Mouse (Mus musculus): ENCODE results near the gene Kmt2b. TPM values are rescaled to one million over a fixed set of nuclear protein-coding genes. Genes with fewer than 3 reads are reported as not detected.

Gene Kmt2b
- polyA plus RNA-seq, 1 experiment from 2014 or later: 10.9 TPM

GRCm38 (mm10) chr7:30549880-30550279, 38.6 kb downstream of the Kmt2b start:
- Histone ChIP-seq H3K4me3 (replicated peaks) (no peak overlapping the region), H3K4me2 (no peak overlapping the region), H3K4me1 (peaks cover 27% of the 10 kb centered on the region), H3K27me3 (no peaks in the 10 kb centered on the region), H3K27ac (no peak overlapping the region), H3K9me3 (replicated peaks) (no peaks in the 10 kb centered on the region), H3K36me3 (peaks cover 42% of the 10 kb centered on the region), H3K9ac (no peak overlapping the region)
- WGBS: 94% methylated on average over 2 of the region's 2 CpGs
- ATAC-seq (replicated peaks; ENCODE audit: low FRiP score): no peak

- Histone ChIP-seq H3K36me3 (peaks cover 77% of the 10 kb centered on the region), H3K4me1 (no peaks in the 10 kb centered on the region), H3K4me2 (no peak overlapping the region), H3K9me3 (replicated peaks) (no peaks in the 10 kb centered on the region), H3K27ac (no peak overlapping the region), H3K4me3 (replicated peaks) (no peak overlapping the region), H3K9ac (no peak overlapping the region), H3K27me3 (no peaks in the 10 kb centered on the region)
- WGBS: 84% methylated on average over 2 of the region's 2 CpGs
- no peak for ATAC-seq (replicated peaks; ENCODE audit: low FRiP score)
These were observed 44.2 kb downstream of the Kmt2b start for GRCm38 (mm10) chr7:30544327-30544726.

DNA sequence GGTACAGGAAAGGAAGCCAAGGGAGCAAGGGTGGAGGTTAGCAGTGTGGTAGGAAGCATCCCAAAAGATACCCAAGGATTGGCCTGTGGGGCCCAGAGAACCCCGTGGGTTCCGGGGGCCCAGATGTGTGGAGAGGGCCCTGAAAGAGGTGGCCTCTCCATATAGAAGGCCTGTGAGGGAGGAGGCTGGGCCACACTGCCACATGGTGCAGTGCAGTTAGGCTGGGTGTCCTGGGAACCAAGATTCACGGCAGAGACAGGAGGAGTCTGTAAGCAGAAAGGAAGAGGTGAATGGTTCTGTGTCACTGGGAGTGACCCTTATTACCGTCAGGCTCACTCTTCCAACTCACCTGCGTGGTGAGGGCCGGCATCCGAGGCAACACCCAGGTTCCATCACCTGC, 48.0 kb downstream of the Kmt2b start:
- H3K36me3 ChIP-seq: peaks cover 59% of the 10 kb centered on the region
- WGBS: 90% methylated on average over 7 of the region's 7 CpGs
- no peak for ATAC-seq (replicated peaks; ENCODE audit: low FRiP score)

DNA sequence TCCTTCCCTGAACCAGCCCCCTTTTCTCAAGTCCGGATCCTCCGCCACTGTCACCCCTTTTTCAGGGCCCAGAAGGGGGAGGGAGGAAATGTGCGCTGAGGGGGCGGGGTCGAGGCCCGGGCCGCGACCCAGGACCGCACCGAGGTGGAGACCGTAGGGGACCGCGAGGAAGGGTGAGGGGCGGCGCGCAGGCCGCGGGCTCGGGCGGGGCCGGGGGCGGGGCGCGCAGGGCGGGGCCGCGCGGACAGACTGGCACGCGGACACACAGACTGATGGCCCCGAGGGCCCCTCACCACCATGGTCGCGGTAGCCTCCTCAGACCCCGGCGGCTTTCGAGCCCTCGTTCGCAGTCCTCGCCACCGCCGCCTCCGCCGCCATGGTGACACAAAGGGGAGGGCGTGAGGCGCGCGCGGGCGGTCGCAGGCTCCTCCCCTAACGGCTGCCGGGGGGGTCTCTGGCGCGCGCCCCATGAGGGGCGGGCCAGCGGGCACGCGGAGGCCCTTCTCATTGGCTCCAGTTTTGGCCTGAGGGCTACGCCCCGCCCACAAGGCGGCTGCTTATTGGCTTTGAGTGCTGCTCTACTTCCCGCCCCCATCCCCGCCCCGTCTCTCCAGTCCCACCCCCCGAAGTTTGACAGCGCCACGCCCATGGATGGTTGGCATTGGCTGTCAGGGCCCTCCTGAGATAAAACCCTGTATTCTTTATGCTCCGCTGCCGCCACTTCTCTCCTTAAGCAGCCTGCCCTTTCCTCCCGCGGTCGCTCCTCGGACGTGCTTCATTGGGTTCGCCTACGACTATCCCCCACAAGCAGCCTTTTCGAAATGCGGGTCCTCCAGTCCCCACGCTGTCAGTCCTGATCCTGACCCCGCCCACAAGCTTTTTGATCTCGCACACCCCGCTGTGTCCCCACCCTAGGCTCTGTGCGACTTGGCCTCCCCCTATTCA, 53.6 kb downstream of the Kmt2b start, which contains the start of gene Arhgap33:
Arhgap33 (minus strand) TSS at position 428 of the 945 bp plus-strand sequence.
- H3K9me3 ChIP-seq (replicated peaks): no peaks in the 10 kb centered on the region
- H3K27me3 ChIP-seq: no peaks in the 10 kb centered on the region
- peak within 1 kb of the TSS; percentile 85 for H3K4me3 ChIP-seq (replicated peaks)
- peak; percentile 93 for ATAC-seq (replicated peaks; ENCODE audit: low FRiP score)
- H3K9ac ChIP-seq: peak within 1 kb of the TSS; percentile 65
- H3K27ac ChIP-seq: peak within 1 kb of the TSS; percentile 74
- peaks cover 29% of the 10 kb centered on the region for H3K4me1 ChIP-seq
- H3K4me2 ChIP-seq: peak within 1 kb of the TSS; percentile 89
- WGBS: under 1% methylated on average over 53 of the region's 84 CpGs
- H3K36me3 ChIP-seq: peaks cover 52% of the 10 kb centered on the region

More for the DNA sequence above, 48.0 kb downstream of the Kmt2b start:
- Histone ChIP-seq H3K27me3 (no peaks in the 10 kb centered on the region), H3K4me1 (peaks cover 4% of the 10 kb centered on the region), H3K9ac (no peak overlapping the region), H3K4me3 (replicated peaks) (no peak overlapping the region), H3K27ac (no peak overlapping the region), H3K4me2 (no peak overlapping the region), H3K9me3 (replicated peaks) (no peaks in the 10 kb centered on the region)

DNA sequence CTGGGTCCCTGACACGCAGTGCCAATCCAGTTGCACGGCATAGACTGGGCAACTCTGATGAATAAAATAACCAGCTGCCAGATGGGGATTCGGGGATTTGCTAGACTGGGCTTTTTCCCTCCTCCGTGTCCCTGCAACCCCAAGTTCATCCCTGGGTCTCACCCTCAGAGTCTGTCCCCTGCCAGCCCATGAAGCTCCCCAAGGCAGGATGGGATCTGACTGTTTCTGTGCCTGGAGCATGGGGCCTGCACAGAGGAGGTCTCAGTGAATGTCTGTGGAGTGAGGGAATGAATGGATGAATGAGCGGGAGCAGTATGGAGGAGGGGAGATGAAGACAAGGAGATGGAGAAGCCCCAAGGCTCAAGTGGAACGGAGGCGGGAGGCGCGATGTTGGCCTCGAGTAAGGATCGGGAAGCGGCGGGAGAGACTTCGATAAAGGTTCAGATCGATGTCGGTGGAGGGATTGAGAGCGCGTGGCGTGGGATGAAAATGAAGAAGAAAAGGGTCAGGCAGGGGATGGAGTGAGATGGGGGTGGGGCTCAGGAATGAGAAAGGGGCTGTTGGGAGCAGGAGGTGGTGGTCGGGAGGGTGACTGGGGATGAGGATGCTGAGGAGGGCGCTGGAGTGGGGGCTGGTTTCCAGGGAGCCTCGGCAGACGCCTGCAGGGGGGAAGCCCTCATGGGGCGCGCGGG, 54.4 kb downstream of the Kmt2b start:
- Histone ChIP-seq H3K4me3 (replicated peaks) (peak overlapping the region; percentile 85), H3K36me3 (peaks cover 52% of the 10 kb centered on the region), H3K9ac (peak overlapping the region; percentile 65), H3K27ac (peak overlapping the region; percentile 74), H3K4me1 (peaks cover 29% of the 10 kb centered on the region), H3K4me2 (peak overlapping the region; percentile 89), H3K27me3 (no peaks in the 10 kb centered on the region), H3K9me3 (replicated peaks) (no peaks in the 10 kb centered on the region)
- 7% methylated on average over 26 of the region's 26 CpGs for WGBS
- no peak; the same call in 1 of the 2 replicates for ATAC-seq (replicated peaks; ENCODE audit: low FRiP score)

DNA sequence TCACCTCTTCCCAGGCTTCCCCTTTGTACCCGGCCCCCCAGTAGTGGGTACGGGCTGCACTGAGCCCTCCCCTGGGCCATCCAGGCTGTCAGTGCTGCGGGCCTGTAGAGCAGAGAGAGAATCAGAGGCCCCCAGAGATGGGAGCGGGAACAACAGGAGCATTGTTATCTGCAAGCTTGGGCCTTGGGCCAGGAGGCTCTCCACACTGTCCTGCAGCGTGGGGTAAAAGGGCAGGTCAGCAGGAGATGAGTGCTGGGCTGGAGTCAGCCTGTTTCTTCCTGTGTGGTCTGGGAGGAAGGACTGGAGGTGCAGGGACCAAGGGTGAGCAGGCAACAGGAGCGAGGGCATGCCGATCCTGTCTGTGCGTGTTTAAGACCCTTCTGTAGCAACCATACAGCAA, 55.6 kb downstream of the Kmt2b start:
- Histone ChIP-seq H3K9ac (peak overlapping the region; percentile 23; the same call in 1 of the 2 replicates), H3K9me3 (replicated peaks) (no peaks in the 10 kb centered on the region), H3K27me3 (no peaks in the 10 kb centered on the region), H3K4me1 (peaks cover 30% of the 10 kb centered on the region), H3K36me3 (peaks cover 55% of the 10 kb centered on the region), H3K27ac (peak overlapping the region; percentile 22; the same call in 1 of the 2 replicates), H3K4me2 (peak overlapping the region; percentile 89), H3K4me3 (replicated peaks) (no peak overlapping the region)
- WGBS: 37% methylated on average over 8 of the region's 8 CpGs
- ATAC-seq (replicated peaks; ENCODE audit: low FRiP score): peak; percentile 16; the same call in 1 of the 2 replicates

- H3K9ac ChIP-seq: no peak overlapping the region
- ATAC-seq (replicated peaks; ENCODE audit: low FRiP score): no peak
- peaks cover 40% of the 10 kb centered on the region for H3K4me1 ChIP-seq
- no peak overlapping the region for H3K4me2 ChIP-seq
- H3K27me3 ChIP-seq: no peaks in the 10 kb centered on the region
- no peak overlapping the region for H3K27ac ChIP-seq
- peaks cover 62% of the 10 kb centered on the region for H3K36me3 ChIP-seq
- H3K9me3 ChIP-seq (replicated peaks): no peaks in the 10 kb centered on the region
- 81% methylated on average over 9 of the region's 9 CpGs for WGBS
- no peak overlapping the region for H3K4me3 ChIP-seq (replicated peaks)
These were observed 57.2 kb downstream of the Kmt2b start for GRCm38 (mm10) chr7:30531291-30531815.

GRCm38 (mm10) chr7:30526981-30527380, 61.5 kb downstream of the Kmt2b start:
- Histone ChIP-seq H3K27ac (peak overlapping the region; percentile 79; the same call in 1 of the 2 replicates), H3K27me3 (no peaks in the 10 kb centered on the region), H3K4me2 (peak overlapping the region; percentile 49), H3K4me3 (replicated peaks) (peak overlapping the region; percentile 10; the same call in 1 of the 2 replicates), H3K9me3 (replicated peaks) (no peaks in the 10 kb centered on the region), H3K4me1 (peaks cover 43% of the 10 kb centered on the region), H3K36me3 (peaks cover 85% of the 10 kb centered on the region), H3K9ac (no peak overlapping the region)
- 73% methylated on average over 14 of the region's 14 CpGs for WGBS
- ATAC-seq (replicated peaks; ENCODE audit: low FRiP score): no peak

DNA sequence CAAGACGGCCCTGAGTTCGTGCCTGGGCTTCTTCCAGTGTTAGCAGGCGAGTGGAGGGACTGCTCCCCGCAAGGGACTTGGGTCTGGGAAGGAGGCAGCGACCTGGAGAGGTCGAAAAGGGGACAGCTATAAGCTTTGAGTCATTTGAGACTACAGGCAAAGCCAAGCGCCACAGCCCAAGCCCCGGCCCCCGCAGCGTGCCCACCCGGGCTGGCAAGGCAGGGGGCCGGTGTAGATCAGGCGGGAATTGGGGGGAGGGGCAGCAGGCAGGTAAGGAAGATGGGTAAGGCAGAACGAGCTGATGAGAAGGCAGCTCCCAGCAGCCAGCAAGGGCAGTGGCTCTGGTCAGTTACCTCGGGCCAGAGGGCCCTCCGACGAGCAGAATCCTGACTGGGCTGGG, 62.1 kb downstream of the Kmt2b start:
- Histone ChIP-seq H3K4me1 (peaks cover 48% of the 10 kb centered on the region), H3K4me2 (peak overlapping the region; percentile 49), H3K36me3 (peaks cover 79% of the 10 kb centered on the region), H3K27me3 (no peaks in the 10 kb centered on the region), H3K27ac (peak overlapping the region; percentile 79), H3K9ac (no peak overlapping the region), H3K9me3 (replicated peaks) (no peaks in the 10 kb centered on the region), H3K4me3 (replicated peaks) (peak overlapping the region; percentile 10; the same call in 1 of the 2 replicates)
- WGBS: 19% methylated on average over 17 of the region's 17 CpGs
- ATAC-seq (replicated peaks; ENCODE audit: low FRiP score): peak; percentile 13; the same call in 1 of the 2 replicates

GRCm38 (mm10) chr7:30525954-30526353, 62.6 kb downstream of the Kmt2b start:
- Histone ChIP-seq H3K4me3 (replicated peaks) (peak overlapping the region; percentile 10; the same call in 1 of the 2 replicates), H3K4me2 (peak overlapping the region; percentile 49), H3K27ac (peak overlapping the region; percentile 79), H3K9ac (no peak overlapping the region), H3K36me3 (peaks cover 75% of the 10 kb centered on the region), H3K27me3 (no peaks in the 10 kb centered on the region), H3K4me1 (peaks cover 53% of the 10 kb centered on the region), H3K9me3 (replicated peaks) (no peaks in the 10 kb centered on the region)
- WGBS: 25% methylated on average over 10 of the region's 10 CpGs
- ATAC-seq (replicated peaks; ENCODE audit: low FRiP score): peak; percentile 49

- 91% methylated on average over 6 of the region's 6 CpGs for WGBS
- Histone ChIP-seq H3K4me1 (peaks cover 65% of the 10 kb centered on the region), H3K27ac (no peak overlapping the region), H3K4me2 (no peak overlapping the region), H3K4me3 (replicated peaks) (no peak overlapping the region), H3K9ac (no peak overlapping the region), H3K27me3 (no peaks in the 10 kb centered on the region), H3K9me3 (replicated peaks) (no peaks in the 10 kb centered on the region), H3K36me3 (peaks cover 60% of the 10 kb centered on the region)
- no peak for ATAC-seq (replicated peaks; ENCODE audit: low FRiP score)
These were observed 64.0 kb downstream of the Kmt2b start for GRCm38 (mm10) chr7:30524487-30524886.

Data from kidney, embryonic 15.5 days (tissue).